Mouse (Mus musculus): ENCODE measurements at regions not wholly inside any gene's neighbourhood (a gene's known extent, or its start where the extent isn't known, plus 50 kb on each side); places are given as distances from the start of the nearest gene placed in this dataset.

DNA sequence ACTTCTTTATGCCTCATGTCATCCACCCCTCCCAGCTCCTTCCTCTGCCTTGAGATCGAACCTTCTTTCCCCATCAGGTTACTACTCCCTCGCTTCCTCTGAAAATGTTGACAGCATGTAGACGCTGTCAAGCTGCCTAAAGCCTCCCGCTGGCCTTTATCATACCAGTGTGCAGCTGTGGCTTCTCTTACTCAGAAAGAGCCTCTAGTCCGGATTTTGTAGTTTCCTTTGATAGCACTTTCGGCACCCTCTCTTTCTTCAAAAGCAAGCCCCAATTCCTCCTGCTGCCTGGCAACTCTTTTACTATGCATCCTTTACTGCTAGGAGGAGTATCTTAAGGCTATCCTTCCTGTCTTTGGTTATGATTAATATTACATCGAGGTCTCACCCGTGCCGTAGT is 149.8 kb upstream of the Ppp2r3a start:
- H3K27ac ChIP-seq (replicated peaks) = no peak overlapping the region
- H3K27me3 ChIP-seq (replicated peaks; ENCODE audit: low read depth, poor library complexity, severe bottlenecking) = no peaks in the 10 kb centered on the region
- WGBS = 93% methylated on average over 9 of the region's 9 CpGs
- no peaks in the 10 kb centered on the region for H3K9me3 ChIP-seq
- DNase-seq (ENCODE audit: low spot score) = no peak
- H3K36me3 ChIP-seq (replicated peaks) = no peaks in the 10 kb centered on the region
- peaks cover 3% of the 10 kb centered on the region; the same call in 1 of the 2 replicates for H3K4me1 ChIP-seq
- no peak overlapping the region for H3K4me3 ChIP-seq

DNA sequence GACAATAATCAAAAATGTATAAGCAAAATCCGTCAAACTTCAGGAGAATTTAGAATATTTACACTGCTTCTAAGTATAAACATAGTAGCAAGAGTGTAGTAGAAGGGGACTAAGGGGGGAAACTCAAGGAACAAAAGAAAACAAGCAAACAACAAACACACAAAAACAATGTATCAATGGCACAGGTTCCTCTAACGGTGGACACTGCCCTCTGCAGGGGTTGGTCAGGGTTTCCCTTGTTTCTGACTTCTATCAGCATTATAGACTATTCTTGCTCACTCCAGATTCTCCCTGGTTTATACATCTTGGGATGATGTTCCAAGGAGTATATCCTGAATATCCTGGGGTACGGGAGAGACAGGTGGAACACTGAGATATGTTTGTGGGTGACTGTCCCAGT is 147.3 kb upstream of the Ppp2r3a start:
- H3K27me3 ChIP-seq (replicated peaks; ENCODE audit: low read depth, poor library complexity, severe bottlenecking) = no peaks in the 10 kb centered on the region
- no peaks in the 10 kb centered on the region for H3K36me3 ChIP-seq (replicated peaks)
- no peaks in the 10 kb centered on the region for H3K4me1 ChIP-seq
- 82% methylated on average over 3 of the region's 3 CpGs for WGBS
- H3K4me3 ChIP-seq = no peak overlapping the region
- no peak for DNase-seq (ENCODE audit: low spot score)
- H3K27ac ChIP-seq (replicated peaks) = no peak overlapping the region
- no peaks in the 10 kb centered on the region for H3K9me3 ChIP-seq

DNA sequence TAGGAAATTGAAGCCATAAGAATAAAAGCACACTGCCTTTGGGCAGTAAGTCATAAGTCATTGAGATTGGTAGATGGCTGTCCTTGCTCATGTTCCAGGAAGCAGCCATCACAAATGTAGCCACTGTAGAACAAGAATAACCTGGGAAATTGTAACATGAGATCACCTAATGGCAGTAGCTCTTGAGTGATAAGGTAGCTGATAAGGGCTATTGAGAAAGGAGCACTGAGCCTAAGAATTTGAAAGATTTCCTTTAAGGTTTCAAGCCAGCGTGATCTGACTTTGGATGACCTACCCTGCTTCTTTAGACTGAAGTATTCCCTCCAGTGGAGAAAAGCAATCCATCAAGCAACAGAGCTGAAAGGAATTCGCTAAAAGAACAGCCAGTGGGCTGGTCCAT is 117.8 kb upstream of the Ppp2r3a start:
- H3K27me3 ChIP-seq (replicated peaks; ENCODE audit: low read depth, poor library complexity, severe bottlenecking) = no peaks in the 10 kb centered on the region
- 68% methylated on average over 2 of the region's 2 CpGs for WGBS
- no peak overlapping the region for H3K4me3 ChIP-seq
- H3K27ac ChIP-seq (replicated peaks) = no peak overlapping the region
- no peaks in the 10 kb centered on the region for H3K9me3 ChIP-seq
- H3K36me3 ChIP-seq (replicated peaks) = no peaks in the 10 kb centered on the region
- DNase-seq (ENCODE audit: low spot score) = no peak
- no peaks in the 10 kb centered on the region for H3K4me1 ChIP-seq

DNA sequence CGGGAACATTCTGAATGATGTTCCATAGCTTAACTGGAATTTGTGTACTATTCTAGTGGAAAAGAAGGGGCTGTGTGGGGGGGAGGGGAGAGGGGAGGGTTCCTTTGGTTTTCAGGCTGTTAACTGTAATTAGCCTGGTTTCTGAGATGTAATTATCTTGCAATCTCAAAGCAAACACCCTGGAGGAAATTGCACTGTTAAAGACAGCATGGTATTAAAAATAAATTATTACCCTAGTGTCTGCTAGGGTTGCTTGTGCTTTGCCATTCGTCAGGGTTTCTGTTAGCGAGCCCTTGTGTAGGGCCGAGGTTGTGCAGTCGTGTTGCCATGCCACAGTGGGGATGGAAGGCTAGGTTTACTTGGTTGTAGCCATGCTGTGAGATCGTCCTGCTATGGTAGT is 105.0 kb upstream of the Ppp2r3a start:
- Histone ChIP-seq H3K4me3 (no peak overlapping the region), H3K9me3 (no peaks in the 10 kb centered on the region), H3K4me1 (no peaks in the 10 kb centered on the region), H3K27me3 (replicated peaks; ENCODE audit: low read depth, poor library complexity, severe bottlenecking) (no peaks in the 10 kb centered on the region), H3K36me3 (replicated peaks) (no peaks in the 10 kb centered on the region), H3K27ac (replicated peaks) (no peak overlapping the region)
- 79% methylated on average over 6 of the region's 6 CpGs for WGBS
- DNase-seq (ENCODE audit: low spot score) = no peak

DNA sequence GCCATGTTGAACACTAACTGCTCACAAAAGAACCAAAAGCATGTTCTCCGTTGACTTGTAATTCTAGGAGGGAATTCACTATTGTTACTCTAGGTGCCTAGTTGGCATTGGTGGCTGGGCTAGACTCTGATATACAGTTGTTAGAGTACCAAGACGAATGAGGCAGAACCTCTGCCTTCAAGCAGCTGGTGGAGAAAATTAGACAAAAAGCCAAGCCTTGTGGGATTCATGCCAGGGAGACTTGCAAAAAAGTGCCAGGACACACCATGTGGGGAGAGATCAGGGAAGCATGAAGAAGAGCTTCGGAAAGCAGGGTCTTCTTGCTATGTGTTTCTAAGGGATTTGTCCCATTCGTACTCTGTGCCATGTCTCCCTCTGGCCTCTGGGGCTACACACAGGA is 97.2 kb upstream of the Ppp2r3a start:
- H3K27me3 ChIP-seq (replicated peaks; ENCODE audit: low read depth, poor library complexity, severe bottlenecking) = no peaks in the 10 kb centered on the region
- no peak overlapping the region for H3K4me3 ChIP-seq
- H3K36me3 ChIP-seq (replicated peaks) = no peaks in the 10 kb centered on the region
- DNase-seq (ENCODE audit: low spot score) = no peak
- H3K4me1 ChIP-seq = no peaks in the 10 kb centered on the region
- H3K9me3 ChIP-seq = no peaks in the 10 kb centered on the region
- 90% methylated on average over 4 of the region's 4 CpGs for WGBS
- H3K27ac ChIP-seq (replicated peaks) = no peak overlapping the region

DNA sequence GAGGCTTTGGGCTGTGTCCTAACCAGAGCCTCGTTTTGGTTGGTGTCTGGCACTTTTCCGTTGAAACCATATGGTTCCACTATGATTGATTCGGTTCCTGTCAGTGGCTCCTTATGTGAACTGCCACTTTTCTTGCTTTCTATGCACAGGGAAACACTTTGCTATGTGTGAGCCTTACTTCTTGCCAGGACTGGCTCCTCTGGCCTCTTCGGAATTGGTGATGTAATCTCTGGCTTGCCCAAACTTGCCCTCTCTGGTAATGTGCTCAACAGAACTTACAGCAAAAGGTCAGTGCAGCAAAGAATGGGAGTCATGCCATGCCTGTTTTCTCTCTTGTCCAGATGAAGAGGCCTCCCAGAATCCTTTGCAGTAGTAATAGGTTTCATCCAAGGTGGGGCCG is 91.3 kb upstream of the Ppp2r3a start:
- H3K36me3 ChIP-seq (replicated peaks) = no peaks in the 10 kb centered on the region
- peaks cover 16% of the 10 kb centered on the region for H3K4me1 ChIP-seq
- H3K27ac ChIP-seq (replicated peaks) = no peak overlapping the region
- DNase-seq (ENCODE audit: low spot score) = no peak
- WGBS = 84% methylated on average over 5 of the region's 5 CpGs
- no peaks in the 10 kb centered on the region for H3K9me3 ChIP-seq
- H3K27me3 ChIP-seq (replicated peaks; ENCODE audit: low read depth, poor library complexity, severe bottlenecking) = no peaks in the 10 kb centered on the region
- no peak overlapping the region for H3K4me3 ChIP-seq

DNA sequence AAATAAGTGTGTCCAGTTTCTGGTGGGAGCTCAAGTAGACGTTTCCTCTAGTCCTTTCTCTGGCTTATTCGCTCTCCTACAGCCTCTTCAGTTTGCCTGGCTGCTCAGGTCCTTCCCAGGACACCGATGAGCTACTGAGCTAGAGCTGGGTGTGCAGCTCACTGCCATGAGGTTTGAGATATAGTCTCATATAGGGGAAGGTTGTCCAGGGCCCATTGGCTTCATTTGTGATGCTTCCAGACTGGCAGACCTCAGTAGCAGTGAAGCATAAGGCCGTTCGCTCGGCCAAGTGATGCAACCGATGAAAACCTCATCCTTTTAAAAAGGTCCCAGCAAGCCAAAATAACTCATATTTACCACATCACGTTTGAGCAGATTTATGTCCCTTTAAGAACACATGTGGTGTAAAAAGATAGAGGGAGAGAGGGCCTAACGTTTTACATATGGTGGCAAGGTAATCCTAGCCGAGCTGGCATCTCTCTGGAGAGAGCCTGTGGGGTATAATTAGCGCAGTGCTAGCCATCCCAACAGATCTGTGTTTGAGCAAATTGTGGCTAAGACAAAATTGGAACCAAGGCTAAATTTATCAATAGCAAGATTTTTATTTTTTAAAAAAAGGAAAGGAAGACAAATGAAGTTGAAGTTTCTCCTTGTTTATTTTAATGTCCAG is 89.3 kb upstream of the Ppp2r3a start:
- WGBS = 70% methylated on average over 11 of the region's 11 CpGs
- DNase-seq (ENCODE audit: low spot score) = peak; percentile 11
- H3K4me1 ChIP-seq = peaks cover 16% of the 10 kb centered on the region
- no peaks in the 10 kb centered on the region for H3K27me3 ChIP-seq (replicated peaks; ENCODE audit: low read depth, poor library complexity, severe bottlenecking)
- H3K36me3 ChIP-seq (replicated peaks) = no peaks in the 10 kb centered on the region
- H3K27ac ChIP-seq (replicated peaks) = no peak overlapping the region; the same call in 1 of the 2 replicates
- H3K9me3 ChIP-seq = no peaks in the 10 kb centered on the region
- H3K4me3 ChIP-seq = no peak overlapping the region

DNA sequence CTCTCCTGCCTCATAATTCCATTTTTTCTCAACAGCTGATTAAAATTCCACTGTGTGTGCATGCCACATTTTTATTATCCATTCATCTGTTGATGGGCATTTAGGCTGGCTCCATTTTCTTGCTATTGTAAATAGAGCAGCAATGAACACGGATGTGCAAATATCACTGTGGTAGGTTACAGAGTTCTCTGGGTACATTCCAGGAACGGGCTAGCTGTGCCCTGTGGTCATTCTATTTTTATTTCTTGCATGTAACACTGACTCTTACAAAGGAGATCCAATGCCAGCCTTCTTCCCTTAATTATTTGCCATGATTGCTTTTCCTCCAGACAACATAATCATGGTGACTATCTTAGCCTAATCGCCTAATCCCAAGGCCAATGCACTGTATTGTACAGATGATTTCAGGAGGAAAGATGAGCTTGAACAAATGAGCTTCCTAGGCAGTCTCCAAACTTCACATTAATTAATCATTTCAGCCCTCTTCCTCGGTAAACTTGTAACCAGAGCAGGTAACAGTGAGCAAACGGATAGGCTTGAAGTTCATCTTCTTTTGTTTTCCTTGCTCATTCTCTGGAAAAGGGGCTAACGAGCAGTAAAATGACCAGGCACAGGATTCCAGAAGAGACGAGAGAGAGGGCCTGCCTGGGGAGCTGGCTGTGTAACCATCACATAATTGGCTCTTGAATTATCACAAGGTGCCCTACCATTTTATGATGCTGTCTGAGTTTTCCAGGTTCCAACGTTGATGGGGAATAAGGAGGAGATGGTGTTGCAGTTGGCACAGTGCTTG is 77.6 kb upstream of the Ppp2r3a start:
- no peaks in the 10 kb centered on the region for H3K9me3 ChIP-seq
- no peaks in the 10 kb centered on the region for H3K36me3 ChIP-seq (replicated peaks)
- no peak for DNase-seq (ENCODE audit: low spot score)
- no peaks in the 10 kb centered on the region for H3K4me1 ChIP-seq
- H3K27ac ChIP-seq (replicated peaks) = no peak overlapping the region
- WGBS = 72% methylated on average over 8 of the region's 8 CpGs
- H3K27me3 ChIP-seq (replicated peaks; ENCODE audit: low read depth, poor library complexity, severe bottlenecking) = no peaks in the 10 kb centered on the region
- no peak overlapping the region for H3K4me3 ChIP-seq

DNA sequence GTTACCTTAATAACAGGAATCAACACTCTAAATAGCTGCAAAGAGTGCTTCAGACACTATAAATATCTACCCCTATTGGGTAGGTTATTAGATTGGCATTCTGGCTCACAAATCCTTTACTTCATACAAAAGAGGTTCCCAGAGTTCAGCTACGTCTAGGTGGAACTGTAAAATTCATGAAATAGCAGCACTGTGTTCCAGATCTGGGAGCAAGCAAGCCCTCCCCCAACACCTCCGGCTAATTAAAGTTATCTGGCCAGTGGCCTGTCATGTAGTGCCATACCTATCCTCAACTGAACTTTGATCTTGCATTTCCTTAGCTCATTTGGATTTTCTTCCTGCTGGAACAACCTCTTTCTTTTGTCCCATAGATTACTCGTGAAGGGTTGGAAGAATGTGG is 75.4 kb upstream of the Ppp2r3a start:
- H3K9me3 ChIP-seq = no peaks in the 10 kb centered on the region
- H3K36me3 ChIP-seq (replicated peaks) = no peaks in the 10 kb centered on the region
- no peaks in the 10 kb centered on the region for H3K27me3 ChIP-seq (replicated peaks; ENCODE audit: low read depth, poor library complexity, severe bottlenecking)
- DNase-seq (ENCODE audit: low spot score) = peak; percentile 4
- H3K27ac ChIP-seq (replicated peaks) = no peak overlapping the region
- H3K4me1 ChIP-seq = no peaks in the 10 kb centered on the region
- 53% methylated on average over 3 of the region's 3 CpGs for WGBS
- no peak overlapping the region for H3K4me3 ChIP-seq

DNA sequence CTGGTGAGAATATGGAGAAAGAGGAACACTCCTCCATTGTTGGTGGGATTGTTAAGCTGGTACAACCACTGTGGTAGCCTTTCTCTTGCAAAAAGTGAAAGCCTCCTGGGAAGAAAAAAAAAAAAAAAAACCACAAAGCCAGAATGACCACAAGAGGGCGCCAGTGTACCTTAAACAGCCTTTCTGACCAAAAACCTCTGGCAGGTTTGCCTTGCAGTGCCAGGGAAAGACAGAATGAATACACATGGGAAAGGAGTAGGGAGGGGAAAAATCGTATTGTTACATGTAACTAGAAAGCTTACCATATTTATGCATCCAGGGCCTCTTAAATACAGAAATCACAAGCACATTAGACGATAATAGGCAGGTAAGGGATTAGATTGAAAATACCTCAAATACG is 62.4 kb upstream of the Ppp2r3a start:
- DNase-seq (ENCODE audit: low spot score) = peak; percentile 64
- Histone ChIP-seq H3K27me3 (replicated peaks; ENCODE audit: low read depth, poor library complexity, severe bottlenecking) (no peaks in the 10 kb centered on the region), H3K4me1 (no peaks in the 10 kb centered on the region), H3K36me3 (replicated peaks) (no peaks in the 10 kb centered on the region), H3K27ac (replicated peaks) (no peak overlapping the region), H3K9me3 (no peaks in the 10 kb centered on the region), H3K4me3 (no peak overlapping the region)
- WGBS = 46% methylated on average over 4 of the region's 4 CpGs

DNA sequence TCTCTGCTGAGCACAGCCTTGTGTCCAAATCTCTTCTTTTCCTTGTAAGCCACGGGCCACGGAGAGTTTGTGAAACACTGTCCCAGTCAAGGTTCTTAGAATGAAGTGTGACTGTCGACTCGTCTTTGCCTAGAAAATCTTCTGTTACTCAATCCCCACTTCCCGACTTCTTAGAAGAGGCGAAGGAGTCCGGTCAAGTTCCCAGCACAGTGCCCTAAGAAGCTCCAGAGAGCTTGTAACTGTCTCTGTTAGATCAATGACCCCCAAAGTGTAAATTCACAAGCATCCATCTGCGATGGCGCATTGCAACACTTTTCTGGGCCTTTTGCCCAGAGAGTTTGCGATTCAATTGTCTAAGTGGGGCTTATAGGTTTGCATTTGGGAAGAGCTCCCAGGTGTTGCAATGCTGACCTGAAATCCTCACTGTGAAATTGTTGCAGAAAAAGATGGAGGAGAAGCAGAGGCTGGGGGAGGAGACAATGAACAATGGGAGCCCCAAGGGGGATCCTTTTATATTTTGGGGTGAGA is 54.9 kb upstream of the Ppp2r3a start:
- H3K9me3 ChIP-seq = no peaks in the 10 kb centered on the region

DNA sequence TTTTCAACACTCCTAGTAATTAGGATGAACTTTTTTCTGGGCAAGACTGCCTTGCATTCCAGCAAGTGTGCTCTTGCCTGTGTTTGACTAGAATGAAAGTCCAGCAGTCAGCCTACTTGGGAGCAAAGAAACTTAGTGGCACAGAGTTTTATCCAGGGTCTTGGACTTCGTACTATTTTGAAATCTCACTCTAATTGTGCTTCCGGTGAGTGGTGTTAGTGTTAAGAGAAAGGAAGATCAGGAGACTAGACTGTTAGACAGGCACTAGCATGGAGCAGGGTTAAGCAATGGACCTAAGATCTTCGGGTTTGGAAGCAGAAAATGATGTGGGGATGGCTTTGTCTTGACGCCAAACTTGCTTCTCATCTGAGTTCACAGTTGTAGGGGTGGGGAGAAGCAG is 54.1 kb upstream of the Ppp2r3a start:
- no peaks in the 10 kb centered on the region for H3K36me3 ChIP-seq (replicated peaks)
- no peak overlapping the region for H3K4me3 ChIP-seq
- WGBS = 84% methylated on average over 4 of the region's 4 CpGs
- H3K27ac ChIP-seq (replicated peaks) = no peak overlapping the region
- no peaks in the 10 kb centered on the region for H3K4me1 ChIP-seq
- H3K9me3 ChIP-seq = no peaks in the 10 kb centered on the region
- no peaks in the 10 kb centered on the region for H3K27me3 ChIP-seq (replicated peaks; ENCODE audit: low read depth, poor library complexity, severe bottlenecking)
- no peak for DNase-seq (ENCODE audit: low spot score)

More for the DNA sequence above, 54.9 kb upstream of the Ppp2r3a start:
- Histone ChIP-seq H3K4me3 (no peak overlapping the region), H3K27ac (replicated peaks) (no peak overlapping the region), H3K4me1 (no peaks in the 10 kb centered on the region), H3K27me3 (replicated peaks; ENCODE audit: low read depth, poor library complexity, severe bottlenecking) (no peaks in the 10 kb centered on the region), H3K36me3 (replicated peaks) (no peaks in the 10 kb centered on the region)
- WGBS = 88% methylated on average over 10 of the region's 10 CpGs
- no peak for DNase-seq (ENCODE audit: low spot score)
